Mouse (Mus musculus) CH12.LX (cell line): ENCODE data around the gene Hist1h1c. TPM values are rescaled to one million over a fixed set of nuclear protein-coding genes. Genes with fewer than 3 reads are reported as not detected.

Source experiments
- DNase-seq: peaks from one replicate; pipeline ENCODE4 v3.0.0-alpha.2; 2013; ENCODE audit errors: extremely low read depth
- H3K27ac ChIP-seq: 2 replicates; pipeline ENCODE4 v1.5.1; 2012; ENCODE audit warnings: low read depth, mild to moderate bottlenecking, control low read depth, moderate library complexity; ENCODE audit not compliant: insufficient read depth
- H3K27me3 ChIP-seq: replicated peaks from 2 replicates; pipeline ENCODE3; 2012; ENCODE audit warnings: inconsistent platforms
- H3K36me3 ChIP-seq, 2 experiments: replicated peaks in 1 of 2; 2 replicates each; pipeline versions ENCODE3 to v1.6.1; 2012; ENCODE audit warnings: inconsistent platforms in 1 of 2, low read length in 1 of 2, mild to moderate bottlenecking in 1 of 2, mixed read lengths in 1 of 2, moderate library complexity in 1 of 2; ENCODE audit not compliant: control insufficient read depth in 1 of 2, insufficient read depth in 1 of 2
- H3K4me1 ChIP-seq, 2 experiments: 2 replicates each; pipeline ENCODE4 v1.6.1; 2012; ENCODE audit warnings: inconsistent platforms in 1 of 2, moderate library complexity in 1 of 2; ENCODE audit not compliant: insufficient read depth in 2 of 2, control insufficient read depth in 1 of 2
- H3K4me2 ChIP-seq: 2 replicates; pipeline ENCODE4 v1.6.1; 2012; ENCODE audit warnings: low read depth, mild to moderate bottlenecking, control low read depth; ENCODE audit not compliant: poor library complexity, insufficient read depth, severe bottlenecking
- H3K4me3 ChIP-seq, 3 experiments: fragments of 150-350 bp in 1 of 3; sonication (generic) in 1 of 3; replicated peaks in 1 of 3; 2 replicates each; pipeline versions ENCODE3 to v1.5.1; 2011 to 2012; ENCODE audit warnings: low read depth in 2 of 3, low read length in 2 of 3, mild to moderate bottlenecking in 2 of 3, moderate library complexity in 2 of 3, control low read depth in 1 of 3, improper control_type of control experiment in 1 of 3, inconsistent platforms in 1 of 3, mixed read lengths in 1 of 3; ENCODE audit not compliant: poor library complexity in 1 of 3
- H3K79me2 ChIP-seq: replicated peaks from 2 replicates; pipeline ENCODE4 v1.6.1; 2012; ENCODE audit warnings: mild to moderate bottlenecking, moderate library complexity; ENCODE audit not compliant: control insufficient read depth, poor library complexity, insufficient read depth, severe bottlenecking; ENCODE audit errors: extremely low read depth
- H3K9ac ChIP-seq: 2 replicates; pipeline ENCODE4 v1.6.1; 2012; ENCODE audit warnings: low read depth, mild to moderate bottlenecking, control low read depth, moderate library complexity; ENCODE audit not compliant: insufficient read depth
- H3K9me3 ChIP-seq: replicated peaks from 2 replicates; pipeline ENCODE3; 2012; ENCODE audit warnings: low read length, inconsistent platforms, mixed read lengths
- BHLHE40 ChIP-seq: IDR thresholded peaks from 2 replicates; pipeline ENCODE4 v1.6.1; 2011; ENCODE audit warnings: mild to moderate bottlenecking, low read depth, low read length, improper control_type of control experiment
- ELF1 ChIP-seq: IDR thresholded peaks from 2 replicates; pipeline ENCODE4 v1.6.1; 2014; ENCODE audit warnings: low read depth, mild to moderate bottlenecking, inconsistent platforms, low read length, improper control_type of control experiment
- EP300 ChIP-seq: IDR thresholded peaks from 2 replicates; pipeline ENCODE4 v1.6.1; 2011; ENCODE audit warnings: low read length, improper control_type of control experiment
- ETS1 ChIP-seq: conservative IDR thresholded peaks from 2 replicates; pipeline ENCODE4 v1.6.1; 2012; ENCODE audit warnings: low read depth, mild to moderate bottlenecking, inconsistent platforms, low read length, improper control_type of control experiment, moderate library complexity
- HCFC1 ChIP-seq: IDR thresholded peaks from 2 replicates; pipeline ENCODE4 v1.6.1; 2012; ENCODE audit warnings: low read depth, mild to moderate bottlenecking, inconsistent platforms, low read length, improper control_type of control experiment
- JUN ChIP-seq: IDR thresholded peaks from 2 replicates; pipeline ENCODE4 v1.6.1; 2011; ENCODE audit warnings: low read depth, mild to moderate bottlenecking, low read length, improper control_type of control experiment, moderate library complexity; ENCODE audit not compliant: insufficient read depth
- KAT2A ChIP-seq: IDR thresholded peaks from 2 replicates; pipeline ENCODE4 v1.6.1; 2012; ENCODE audit warnings: low read length, improper control_type of control experiment, inconsistent platforms; ENCODE audit not compliant: insufficient replicate concordance
- PAX5 ChIP-seq: IDR thresholded peaks from 2 replicates; pipeline ENCODE4 v1.6.1; 2012; ENCODE audit warnings: low read length, inconsistent platforms, mixed read lengths
- POLR2AphosphoS2 ChIP-seq: IDR thresholded peaks from 2 replicates; pipeline ENCODE4 v1.6.1; 2011; ENCODE audit warnings: low read depth, low read length, improper control_type of control experiment
- TBP ChIP-seq: conservative IDR thresholded peaks from 2 replicates; pipeline ENCODE4 v1.6.1; 2011; ENCODE audit warnings: low read depth, low read length, improper control_type of control experiment
- TCF12 ChIP-seq: IDR thresholded peaks from 2 replicates; pipeline ENCODE4 v1.6.1; 2014; ENCODE audit warnings: low read depth, mild to moderate bottlenecking, inconsistent platforms, low read length, improper control_type of control experiment
- UBTF ChIP-seq: IDR thresholded peaks from 2 replicates; pipeline ENCODE4 v1.6.1; 2012; ENCODE audit warnings: low read depth, mild to moderate bottlenecking, inconsistent platforms, low read length, improper control_type of control experiment, moderate library complexity
- ZMIZ1 ChIP-seq: IDR thresholded peaks from 2 replicates; pipeline ENCODE4 v1.6.1; 2012; ENCODE audit warnings: low read depth, mild to moderate bottlenecking, inconsistent platforms, low read length, improper control_type of control experiment
- ZNF384 ChIP-seq: IDR thresholded peaks from 2 replicates; pipeline ENCODE4 v1.6.1; 2012; ENCODE audit warnings: low read depth, low read length, improper control_type of control experiment, inconsistent platforms
- dilution Hi-C: fragments of 300-500 bp; cut with MboI; formaldehyde crosslinking; loops from 2 replicates; pipeline ENCODE4 v1.14.3; 2020; ENCODE audit warnings: low sequenced_read_pairs; ENCODE audit not compliant: extremely low pct_unique_long_range_greater_than_20kb, extremely low pct_ligation_motif_present
- in situ Hi-C: fragments of 300-500 bp; cut with MboI; formaldehyde crosslinking; loops from 3 replicates; pipeline ENCODE4 v1.14.3; 2019; ENCODE audit warnings: low sequenced_read_pairs, low pct_ligation_motif_present, low pct_unique_long_range_greater_than_20kb, mixed read lengths
- polyA plus RNA-seq: library from polyadenylated mRNA; unstranded; fragments of >175 nt; gene quantifications from 2 replicates; pipeline ENCODE4 v1.2.1, GENCODE M21; 2012; ENCODE audit warnings: low read depth; ENCODE audit not compliant: insufficient read length
- total RNA-seq, 2 experiments: library from RNA; depleted of rRNA; stranded (reverse); fragments of 300-350 nt in 1 of 2; fragments of >200 nt in 1 of 2; gene quantifications; 2 replicates each; pipeline ENCODE4 v1.2.3; 2012 to 2014

Gene Hist1h1c
- total and polyA plus RNA-seq, 3 experiments, result 12.5 to 597 (median 22.8) TPM

- no peak overlapping the region for H3K4me2 ChIP-seq
- dilution Hi-C loops (no loop called here), in situ Hi-C loops (no loop called here)
- no peaks in the 10 kb centered on the region for H3K36me3 ChIP-seq
- H3K4me1 ChIP-seq, result no peaks in the 10 kb centered on the region; a peak in 1 of 4 replicates
- H3K27me3 ChIP-seq, result no peaks in the 10 kb centered on the region
- no peaks in the 10 kb centered on the region for H3K79me2 ChIP-seq
- no peak overlapping the region for H3K27ac ChIP-seq
- TF ChIP-seq TBP, result no peak
- no peak for TF ChIP-seq EP300
- no peak for TF ChIP-seq TCF12
- TF ChIP-seq HCFC1, result no peak
- no peak for TF ChIP-seq ELF1
- no peak for TF ChIP-seq PAX5
- no peak overlapping the region for H3K9ac ChIP-seq
- no peak for DNase-seq
- no peak overlapping the region for H3K4me3 ChIP-seq
- no peaks in the 10 kb centered on the region for H3K9me3 ChIP-seq
Observed at GRCm38 (mm10) chr13:23778339-23778738, 39.7 kb downstream of the Hist1h1c start.

GRCm38 (mm10) chr13:23779025-23779424 lies 40.4 kb downstream of the Hist1h1c start:
- Histone ChIP-seq H3K27me3 (no peaks in the 10 kb centered on the region), H3K9me3 (no peaks in the 10 kb centered on the region), H3K4me2 (no peak overlapping the region), H3K4me1 (no peaks in the 10 kb centered on the region; a peak in 1 of 4 replicates), H3K9ac (no peak overlapping the region), H3K79me2 (no peaks in the 10 kb centered on the region), H3K27ac (no peak overlapping the region), H3K4me3 (no peak overlapping the region), H3K36me3 (no peaks in the 10 kb centered on the region)
- DNase-seq, result no peak
- TF ChIP-seq ETS1 (no peak), ZMIZ1 (no peak), ELF1 (no peak), POLR2AphosphoS2 (no peak), JUN (no peak), BHLHE40 (no peak), ZNF384 (no peak), KAT2A (no peak), UBTF (no peak)
- in situ Hi-C loops (no loop called here), dilution Hi-C loops (no loop called here)

Other genes starting within 250 kb of the Hist1h1c start
Only the 20 nearest of the 37 such genes appear.
- gene Hist1h4d, start 157.2 kb upstream of the Hist1h1c start, total RNA-seq (2012; rRNA removed), result 1,558 and 1,831 TPM in 2 replicates
- gene Hist1h4d, start 157.2 kb upstream of the Hist1h1c start, total RNA-seq (2014; rRNA removed), result 13.8 and 27.7 TPM in 2 replicates
- 2.4 and 6.7 TPM in 2 replicates for gene Hist1h4d, start 157.2 kb upstream of the Hist1h1c start, polyA plus RNA-seq
- 268 and 282 TPM in 2 replicates for gene Hist1h2be, start 117.7 kb upstream of the Hist1h1c start, total RNA-seq (2012; rRNA removed)
- 3.4 and 4.7 TPM in 2 replicates for gene Hist1h2be, start 117.7 kb upstream of the Hist1h1c start, total RNA-seq (2014; rRNA removed)
- 0.57 and 0.70 TPM in 2 replicates for gene Hist1h2be, start 117.7 kb upstream of the Hist1h1c start, polyA plus RNA-seq
- gene Hist1h1e, start 116.2 kb upstream of the Hist1h1c start, total RNA-seq (2012; rRNA removed), result 486 and 504 TPM in 2 replicates
- 12.2 and 18.3 TPM in 2 replicates for gene Hist1h1e, start 116.2 kb upstream of the Hist1h1c start, total RNA-seq (2014; rRNA removed)
- gene Hist1h1e, start 116.2 kb upstream of the Hist1h1c start, polyA plus RNA-seq, result 1.5 and 1.9 TPM in 2 replicates
- 114 and 122 TPM in 2 replicates for gene Hist1h2ac, start 54.9 kb upstream of the Hist1h1c start, total RNA-seq (2012; rRNA removed)
- gene Hist1h2ac, start 54.9 kb upstream of the Hist1h1c start, total RNA-seq (2014; rRNA removed), result 0.96 and 0.97 TPM in 2 replicates
- 0.14 TPM in 1 of 2 replicates, not detected in the other for gene Hist1h2ac, start 54.9 kb upstream of the Hist1h1c start, polyA plus RNA-seq
- gene Hist1h2bc, start 54.6 kb upstream of the Hist1h1c start, total RNA-seq (2012; rRNA removed), result 436 and 456 TPM in 2 replicates
- gene Hist1h2bc, start 54.6 kb upstream of the Hist1h1c start, total RNA-seq (2014; rRNA removed), result 16.1 and 17.4 TPM in 2 replicates
- gene Hist1h2bc, start 54.6 kb upstream of the Hist1h1c start, polyA plus RNA-seq, result 1.1 and 2.2 TPM in 2 replicates
- 0.38 and 0.76 TPM in 2 replicates for gene Hist1h1t, start 43.0 kb upstream of the Hist1h1c start, total RNA-seq (2012; rRNA removed)
- not detected in 2 replicates for gene Hist1h1t, start 43.0 kb upstream of the Hist1h1c start, total RNA-seq (2014; rRNA removed)
- not detected in 2 replicates for gene Hist1h1t, start 43.0 kb upstream of the Hist1h1c start, polyA plus RNA-seq
- gene Hist1h4c, start 40.4 kb upstream of the Hist1h1c start, total RNA-seq (2012; rRNA removed), result 1,176 and 1,374 TPM in 2 replicates
- 3.9 and 6.9 TPM in 2 replicates for gene Hist1h4c, start 40.4 kb upstream of the Hist1h1c start, total RNA-seq (2014; rRNA removed)
- gene Hist1h4c, start 40.4 kb upstream of the Hist1h1c start, polyA plus RNA-seq, result 0.76 and 1.2 TPM in 2 replicates
- gene Hfe, start 28.0 kb upstream of the Hist1h1c start, total RNA-seq (2012; rRNA removed), result 0.08 and 0.50 TPM in 2 replicates
- gene Hfe, start 28.0 kb upstream of the Hist1h1c start, total RNA-seq (2014; rRNA removed), result 0.16 and 0.39 TPM in 2 replicates
- gene Hfe, start 28.0 kb upstream of the Hist1h1c start, polyA plus RNA-seq, result 0.67 and 1.0 TPM in 2 replicates
- 1,821 and 1,847 TPM in 2 replicates for gene Hist1h3c, start 6.8 kb downstream of the Hist1h1c start, total RNA-seq (2012; rRNA removed)
- gene Hist1h3c, start 6.8 kb downstream of the Hist1h1c start, total RNA-seq (2014; rRNA removed), result 57.5 and 73.1 TPM in 2 replicates
- 5.5 and 7.3 TPM in 2 replicates for gene Hist1h3c, start 6.8 kb downstream of the Hist1h1c start, polyA plus RNA-seq
- gene Hist1h2bb, start 7.9 kb downstream of the Hist1h1c start, total RNA-seq (2012; rRNA removed), result 2,544 and 2,852 TPM in 2 replicates
- 34.5 and 54.6 TPM in 2 replicates for gene Hist1h2bb, start 7.9 kb downstream of the Hist1h1c start, total RNA-seq (2014; rRNA removed)
- gene Hist1h2bb, start 7.9 kb downstream of the Hist1h1c start, polyA plus RNA-seq, result 0.53 and 1.3 TPM in 2 replicates
- 1,936 and 2,243 TPM in 2 replicates for gene Hist1h2ab, start 12.3 kb downstream of the Hist1h1c start, total RNA-seq (2012; rRNA removed)
- gene Hist1h2ab, start 12.3 kb downstream of the Hist1h1c start, total RNA-seq (2014; rRNA removed), result 24.9 and 32.6 TPM in 2 replicates
- gene Hist1h2ab, start 12.3 kb downstream of the Hist1h1c start, polyA plus RNA-seq, result 2.9 TPM in 2 replicates
- 1,913 and 2,096 TPM in 2 replicates for gene Hist1h3b, start 13.5 kb downstream of the Hist1h1c start, total RNA-seq (2012; rRNA removed)
- gene Hist1h3b, start 13.5 kb downstream of the Hist1h1c start, total RNA-seq (2014; rRNA removed), result 28.9 and 44.0 TPM in 2 replicates
- gene Hist1h3b, start 13.5 kb downstream of the Hist1h1c start, polyA plus RNA-seq, result 5.4 and 5.5 TPM in 2 replicates
- gene Hist1h4b, start 18.2 kb downstream of the Hist1h1c start, total RNA-seq (2012; rRNA removed), result 2,309 and 2,552 TPM in 2 replicates
- gene Hist1h4b, start 18.2 kb downstream of the Hist1h1c start, total RNA-seq (2014; rRNA removed), result 14.3 and 24.8 TPM in 2 replicates
- 3.5 and 11.8 TPM in 2 replicates for gene Hist1h4b, start 18.2 kb downstream of the Hist1h1c start, polyA plus RNA-seq
- 1,167 and 1,215 TPM in 2 replicates for gene Hist1h4a, start 22.4 kb downstream of the Hist1h1c start, total RNA-seq (2012; rRNA removed)
- gene Hist1h4a, start 22.4 kb downstream of the Hist1h1c start, total RNA-seq (2014; rRNA removed), result 14.2 and 18.4 TPM in 2 replicates
- gene Hist1h4a, start 22.4 kb downstream of the Hist1h1c start, polyA plus RNA-seq, result 3.3 and 4.4 TPM in 2 replicates
- gene Hist1h3a, start 23.6 kb downstream of the Hist1h1c start, total RNA-seq (2012; rRNA removed), result 1,392 and 1,471 TPM in 2 replicates
- gene Hist1h3a, start 23.6 kb downstream of the Hist1h1c start, total RNA-seq (2014; rRNA removed), result 60.5 and 78.5 TPM in 2 replicates
- gene Hist1h3a, start 23.6 kb downstream of the Hist1h1c start, polyA plus RNA-seq, result 3.2 and 3.9 TPM in 2 replicates
- gene Hist1h1a, start 24.9 kb downstream of the Hist1h1c start, total RNA-seq (2012; rRNA removed), result 1,163 and 1,722 TPM in 2 replicates
- 22.2 and 30.9 TPM in 2 replicates for gene Hist1h1a, start 24.9 kb downstream of the Hist1h1c start, total RNA-seq (2014; rRNA removed)
- gene Hist1h1a, start 24.9 kb downstream of the Hist1h1c start, polyA plus RNA-seq, result 1.7 and 2.4 TPM in 2 replicates
- gene Trim38, start 31.1 kb downstream of the Hist1h1c start, total RNA-seq (2012; rRNA removed), result not detected in 2 replicates
- not detected in 2 replicates for gene Trim38, start 31.1 kb downstream of the Hist1h1c start, total RNA-seq (2014; rRNA removed)
- gene Trim38, start 31.1 kb downstream of the Hist1h1c start, polyA plus RNA-seq, result 0.11 TPM in 1 of 2 replicates, not detected in the other
- 0.04 TPM in 1 of 2 replicates, not detected in the other for gene Slc17a2, start 68.2 kb downstream of the Hist1h1c start, total RNA-seq (2012; rRNA removed)
- not detected in 2 replicates for gene Slc17a2, start 68.2 kb downstream of the Hist1h1c start, total RNA-seq (2014; rRNA removed)
- not detected in 2 replicates for gene Slc17a2, start 68.2 kb downstream of the Hist1h1c start, polyA plus RNA-seq
- gene Slc17a3, start 100.6 kb downstream of the Hist1h1c start, total RNA-seq (2012; rRNA removed), result not detected in 2 replicates
- gene Slc17a3, start 100.6 kb downstream of the Hist1h1c start, total RNA-seq (2014; rRNA removed), result not detected in 2 replicates
- not detected in 2 replicates for gene Slc17a3, start 100.6 kb downstream of the Hist1h1c start, polyA plus RNA-seq
- gene Slc17a1, start 128.9 kb downstream of the Hist1h1c start, total RNA-seq (2012; rRNA removed), result not detected in 2 replicates
- not detected in 2 replicates for gene Slc17a1, start 128.9 kb downstream of the Hist1h1c start, total RNA-seq (2014; rRNA removed)
- gene Slc17a1, start 128.9 kb downstream of the Hist1h1c start, polyA plus RNA-seq, result not detected in 2 replicates